ENCODE assay signal across 21 mouse cellular contexts in genomic region chr17:31731038-31731437, GRCm38 (mm10). TPM values are rescaled to one million over a fixed set of nuclear protein-coding genes. Genes with fewer than 3 reads are reported as not detected.
DNase-seq lines count a peak whose midpoint lies in the region; ATAC-seq lines count a peak whose summit lies in the region.
"Had no signal": no experiment of that assay in that cellular context is flagged by ENCODE, and none has a peak within 500 bp of the region (broad histone marks: within the 10 kb centered on the region; RNA-seq: fewer than 3 reads in every experiment).

No protein-coding gene starts in this region.

- WGBS in heart, embryonic 13.5 days = 22% methylated on average over 6 of the region's 6 CpGs
- 43% methylated on average over 6 of the region's 6 CpGs for WGBS in embryonic facial prominence, embryonic 15.5 days
- WGBS in limb, embryonic 15.5 days = 35% methylated on average over 6 of the region's 6 CpGs

- no peaks in the 10 kb centered on the region for H3K36me3 ChIP-seq in heart, embryonic 13.5 days
- H3K36me3 ChIP-seq in embryonic facial prominence, embryonic 15.5 days = no peaks in the 10 kb centered on the region
- H3K36me3 ChIP-seq in limb, embryonic 15.5 days = no peaks in the 10 kb centered on the region
- H3K36me3 ChIP-seq: forebrain, embryonic 12.5 days; neural tube, embryonic 15.5 days; stomach, embryonic 15.5 days had no signal

- H3K4me3 ChIP-seq in heart, embryonic 13.5 days = no peak overlapping the region
- no peak overlapping the region for H3K4me3 ChIP-seq in embryonic facial prominence, embryonic 15.5 days (replicated peaks)
- no peak overlapping the region for H3K4me3 ChIP-seq in limb, embryonic 15.5 days
- H3K4me3 ChIP-seq: forebrain, embryonic 12.5 days; neural tube, embryonic 15.5 days; stomach, embryonic 15.5 days had no signal

- intact Hi-C loops in heart, postnatal 36 days (cut with DNase I) = no loop called here

- H3K9me3 ChIP-seq in heart, embryonic 13.5 days = no peaks in the 10 kb centered on the region
- no peaks in the 10 kb centered on the region for H3K9me3 ChIP-seq in embryonic facial prominence, embryonic 15.5 days (replicated peaks)
- no peaks in the 10 kb centered on the region for H3K9me3 ChIP-seq in limb, embryonic 15.5 days
- H3K9me3 ChIP-seq: forebrain, embryonic 12.5 days; neural tube, embryonic 15.5 days; stomach, embryonic 15.5 days had no signal

- peak overlapping the region; percentile 91 for H3K27ac ChIP-seq in heart, embryonic 13.5 days (replicated peaks)
- no peak overlapping the region for H3K27ac ChIP-seq in embryonic facial prominence, embryonic 15.5 days (replicated peaks)
- H3K27ac ChIP-seq in limb, embryonic 15.5 days = peak overlapping the region; percentile 54
- H3K27ac ChIP-seq: forebrain, embryonic 12.5 days; neural tube, embryonic 15.5 days; stomach, embryonic 15.5 days had no signal

- H3K4me1 ChIP-seq in heart, embryonic 13.5 days = peaks cover 59% of the 10 kb centered on the region
- H3K4me1 ChIP-seq in embryonic facial prominence, embryonic 15.5 days = peaks cover 34% of the 10 kb centered on the region
- peaks cover 34% of the 10 kb centered on the region for H3K4me1 ChIP-seq in limb, embryonic 15.5 days
- H3K4me1 ChIP-seq: neural tube, embryonic 15.5 days had no signal

- H3K9ac ChIP-seq in heart, embryonic 13.5 days = peak overlapping the region; percentile 50; the same call in 1 of the 2 replicates
- H3K9ac ChIP-seq in embryonic facial prominence, embryonic 15.5 days = no peak overlapping the region
- no peak overlapping the region for H3K9ac ChIP-seq in limb, embryonic 15.5 days
- H3K9ac ChIP-seq: forebrain, embryonic 12.5 days; neural tube, embryonic 15.5 days; stomach, embryonic 15.5 days had no signal

- no peak; the same call in 1 of the 2 replicates for ATAC-seq in heart, embryonic 13.5 days (ENCODE audit: extremely low read depth, insufficient number of reproducible peaks, low FRiP score, low TSS enrichment)
- ATAC-seq in embryonic facial prominence, embryonic 15.5 days (ENCODE audit: insufficient number of reproducible peaks, low FRiP score, low TSS enrichment, low read depth) = peak; percentile 26; the same call in 1 of the 2 replicates
- ATAC-seq in limb, embryonic 15.5 days (ENCODE audit: insufficient number of reproducible peaks, low FRiP score, low TSS enrichment, low read depth) = 0 out of 2 replicates have a peak, but pooled peaks have one; percentile 16
- ATAC-seq: inflammation-experienced regulatory T-cells, adult 6 months had no signal

- no peak overlapping the region for H3K4me2 ChIP-seq in heart, embryonic 13.5 days
- no peak overlapping the region for H3K4me2 ChIP-seq in embryonic facial prominence, embryonic 15.5 days (replicated peaks)
- H3K4me2 ChIP-seq in limb, embryonic 15.5 days = no peak overlapping the region
- H3K4me2 ChIP-seq: forebrain, embryonic 12.5 days; neural tube, embryonic 15.5 days; stomach, embryonic 15.5 days had no signal

- H3K27me3 ChIP-seq in heart, embryonic 13.5 days (replicated peaks) = 0 out of 2 replicates have a peak, but pooled peaks cover 4% of the 10 kb centered on the region
- no peaks in the 10 kb centered on the region for H3K27me3 ChIP-seq in embryonic facial prominence, embryonic 15.5 days
- H3K27me3 ChIP-seq in limb, embryonic 15.5 days = no peaks in the 10 kb centered on the region
- H3K27me3 ChIP-seq: forebrain, embryonic 12.5 days; neural tube, embryonic 15.5 days; stomach, embryonic 15.5 days had no signal

- DNase-seq in heart, postnatal 36 days = no peak
- peak; percentile 14 for DNase-seq in NIH3T3 (ENCODE audit: low read depth)
- DNase-seq in cerebellum, adult 11 months = no peak
- DNase-seq in cerebellum, adult 9-10 months = no peak
- DNase-seq: cerebellum, adult 11-12 months; right cerebral cortex, adult 18-20 months; spleen, adult 18-20 months; thymus, postnatal 4 days had no signal

RNA-seq across cellular contexts. Expression of gene Cryaa, which starts 53.4 kb away (rescaled TPM):
- polyA plus RNA-seq in heart, embryonic 13.5 days (2015; fragmentation: Nextera tagmentation; extraction: Ambion mirVana) = not detected in 2 replicates
- not detected for total RNA-seq in heart, postnatal 36 days (2021)
- 9.2 and 14.2 TPM in 2 replicates for polyA plus RNA-seq in embryonic facial prominence, embryonic 15.5 days (2015; fragmentation: Nextera tagmentation; extraction: Ambion mirVana)
- polyA plus RNA-seq in limb, embryonic 15.5 days (2015; fragmentation: Nextera tagmentation; extraction: Ambion mirVana) = 0.77 and 1.1 TPM in 2 replicates
- total RNA-seq: adrenal gland, adult 18-20 months; hematopoietic stem cell, adult 5-6 weeks had no signal
- polyA plus RNA-seq: C2C12; forebrain, embryonic 12.5 days; inflammation-experienced regulatory T-cells, adult 6 months; kidney, embryonic 14.5 days; limb, embryonic 11.5 days; liver, embryonic 16.5 days had no signal
